11 mouse cellular contexts compared by ENCODE assay signal in the genomic region with DNA sequence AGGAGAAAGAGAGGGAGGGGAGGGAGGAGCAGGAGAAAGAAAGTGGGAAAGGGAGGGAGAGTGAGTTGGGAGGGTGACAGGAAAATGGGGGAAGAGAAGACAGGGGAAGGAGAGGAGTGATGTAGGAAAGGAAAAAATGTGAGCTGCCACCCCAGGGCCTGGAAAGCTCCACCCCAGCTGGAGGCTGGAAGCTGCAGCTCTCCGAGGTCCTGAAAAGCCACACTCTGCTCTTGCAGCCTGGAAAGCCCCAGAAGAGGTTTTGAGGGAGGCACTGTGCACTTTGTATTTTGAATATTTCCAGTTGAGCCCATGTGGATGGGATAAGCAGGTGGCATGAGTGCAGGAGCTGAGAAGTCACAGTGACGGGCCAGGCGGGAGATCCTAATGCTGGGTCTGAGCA.
DNase-seq lines count a peak whose midpoint lies in the region; ATAC-seq lines count a peak whose summit lies in the region.
"Had no signal": no experiment of that assay in that cellular context is flagged by ENCODE, and none has a peak within 500 bp of the region (broad histone marks: within the 10 kb centered on the region; RNA-seq: fewer than 3 reads in every experiment).

No protein-coding gene starts in this region.

- peak; percentile 32 for DNase-seq in adrenal gland, postnatal 10 days
- no peak for DNase-seq in adrenal gland, adult 18-20 months (ENCODE audit: low spot score in 2 of 2)
- peak; percentile 39 for DNase-seq in kidney, postnatal 10 days
- no peak for DNase-seq in kidney, postnatal 25 days
- DNase-seq in embryo, embryonic 10.5 days (ENCODE audit: low spot score): peak; percentile 46
- DNase-seq in mesoderm, embryonic 11.5 days (ENCODE audit: low read depth, low spot score): peak; percentile 35
- DNase-seq in left cerebral cortex, adult 18-20 months (ENCODE audit: low spot score in 2 of 2): no peak
- DNase-seq: cerebellum, postnatal 14 days; spleen, adult 18-20 months had no signal

- no peak for ATAC-seq in megakaryocyte-erythroid progenitor cell, adult 5-6 weeks (replicated peaks; ENCODE audit: low FRiP score, low TSS enrichment, poor library complexity, severe bottlenecking)
- ATAC-seq: intestine, postnatal 0 days had no signal

Comparison
In these comparisons a context has a peak if more than half of its experiments do, and no peak if none do; other contexts are left out.
1. DNase-seq: peak in adrenal gland, postnatal 10 days (single experiment), kidney, postnatal 10 days (single experiment), embryo, embryonic 10.5 days (single experiment) and mesoderm, embryonic 11.5 days (single experiment); none in adrenal gland, adult 18-20 months (0 of 2), kidney, postnatal 25 days (0 of 2) and left cerebral cortex, adult 18-20 months (0 of 2).